9 mouse cellular contexts compared by ENCODE assay signal in genomic region chrX:142534780-142535179, GRCm38 (mm10).
A peak's percentile ranks its signal among the peaks of the same experiment; 100 is the strongest.
DNase-seq lines count a peak whose midpoint lies in the region; ATAC-seq and TF ChIP-seq lines count a peak whose summit lies in the region.
"Had no signal": no experiment of that assay in that cellular context is flagged by ENCODE, and none has a peak within 500 bp of the region (broad histone marks: within the 10 kb centered on the region; RNA-seq: fewer than 3 reads in every experiment).

No protein-coding gene starts in this region.

- intact Hi-C loops in heart, postnatal 14 days (cut with DNase I) = loop anchor here (2.0 to 10.0 kb wide), 2 partner anchors 160 to 340 kb away; partner anchors contain the start of gene Gucy2f

- H3K9ac ChIP-seq in heart, embryonic 12.5 days = no peak overlapping the region
- H3K9ac ChIP-seq in liver, embryonic 13.5 days = no peak overlapping the region
- H3K9ac ChIP-seq: limb, embryonic 15.5 days had no signal

- H3K27me3 ChIP-seq in heart, embryonic 12.5 days (replicated peaks) = no peaks in the 10 kb centered on the region
- no peaks in the 10 kb centered on the region for H3K27me3 ChIP-seq in thymus, adult 2 months (ENCODE audit: control insufficient read depth, insufficient read depth, low read length)
- H3K27me3 ChIP-seq in liver, embryonic 13.5 days = no peaks in the 10 kb centered on the region

- H3K4me3 ChIP-seq in heart, embryonic 12.5 days = no peak overlapping the region
- no peak overlapping the region for H3K4me3 ChIP-seq in thymus, adult 2 months (ENCODE audit: control insufficient read depth, insufficient read depth, low read length)
- no peak overlapping the region for H3K4me3 ChIP-seq in liver, embryonic 13.5 days (replicated peaks)
- H3K4me3 ChIP-seq: limb, embryonic 15.5 days had no signal

- ATAC-seq in heart, embryonic 12.5 days (ENCODE audit: insufficient number of reproducible peaks, low FRiP score) = no peak
- no peak for ATAC-seq in liver, embryonic 13.5 days (ENCODE audit: low read depth)

- H3K27ac ChIP-seq in heart, embryonic 12.5 days (ENCODE audit: poor library complexity, severe bottlenecking) = no peak overlapping the region
- no peak overlapping the region for H3K27ac ChIP-seq in thymus, adult 2 months (ENCODE audit: control insufficient read depth, insufficient read depth, low read length)
- H3K27ac ChIP-seq in liver, embryonic 13.5 days = no peak overlapping the region
- H3K27ac ChIP-seq: limb, embryonic 15.5 days had no signal

- TF ChIP-seq POLR2A in thymus, adult 2 months (IDR thresholded peaks at IDR 0.05; ENCODE audit: control insufficient read depth, extremely low read depth, insufficient read depth, low read length, poor library complexity) = no peak

- no peaks in the 10 kb centered on the region for H3K4me1 ChIP-seq in heart, embryonic 12.5 days (replicated peaks)
- H3K4me1 ChIP-seq in thymus, adult 2 months (replicated peaks; ENCODE audit: control insufficient read depth, insufficient read depth, low read length) = no peaks in the 10 kb centered on the region
- H3K4me1 ChIP-seq in liver, embryonic 13.5 days (replicated peaks) = peaks cover 9% of the 10 kb centered on the region; the same call in 1 of the 2 replicates
- H3K4me1 ChIP-seq: limb, embryonic 15.5 days had no signal

- peak; percentile 4 to 53 for DNase-seq in heart, postnatal 14 days
- peak; percentile 3 for DNase-seq in thymus, adult 2 months
- no peak for DNase-seq in thymus, adult 18-20 months
- DNase-seq in c-Kit-negative CD71-positive TER-119-positive erythroid progenitor cells, embryonic 14.5 days (ENCODE audit: low read depth, low spot score) = peak; percentile 9
- DNase-seq in liver, embryonic 13.5 days = peak; percentile 9
- peak; percentile 31 for DNase-seq in thymus, postnatal 4 days
- no peak for DNase-seq in adrenal gland, adult 8-10 months

- H3K9me3 ChIP-seq in heart, embryonic 12.5 days (replicated peaks) = no peaks in the 10 kb centered on the region
- no peaks in the 10 kb centered on the region for H3K9me3 ChIP-seq in liver, embryonic 13.5 days (replicated peaks)
- H3K9me3 ChIP-seq: limb, embryonic 15.5 days had no signal

- WGBS in heart, embryonic 12.5 days = 34% methylated on average over 8 of the region's 8 CpGs
- 33% methylated on average over 8 of the region's 8 CpGs for WGBS in thymus, adult 2 months
- 25% methylated on average over 8 of the region's 8 CpGs for WGBS in liver, embryonic 13.5 days (ENCODE audit: insufficient replicate concordance)

- no peak overlapping the region for H3K4me2 ChIP-seq in heart, embryonic 12.5 days
- H3K4me2 ChIP-seq in liver, embryonic 13.5 days = no peak overlapping the region
- H3K4me2 ChIP-seq: limb, embryonic 15.5 days had no signal

- no peaks in the 10 kb centered on the region for H3K36me3 ChIP-seq in heart, embryonic 12.5 days
- no peaks in the 10 kb centered on the region for H3K36me3 ChIP-seq in thymus, adult 2 months (ENCODE audit: control insufficient read depth, insufficient read depth, low read length)
- H3K36me3 ChIP-seq in liver, embryonic 13.5 days = no peaks in the 10 kb centered on the region
- H3K36me3 ChIP-seq: limb, embryonic 15.5 days had no signal

- TF ChIP-seq CTCF in thymus, adult 2 months (IDR thresholded peaks at IDR 0.05; ENCODE audit: borderline replicate concordance, control insufficient read depth, extremely low read depth, insufficient read depth, low read length, poor library complexity) = no peak

Comparison
In these comparisons a context has a peak if more than half of its experiments do, and no peak if none do; other contexts are left out.
1. DNase-seq: peak in heart, postnatal 14 days (2 of 2), thymus, adult 2 months (single experiment), c-Kit-negative CD71-positive TER-119-positive erythroid progenitor cells, embryonic 14.5 days (single experiment), liver, embryonic 13.5 days (single experiment) and thymus, postnatal 4 days (single experiment); none in thymus, adult 18-20 months (0 of 2) and adrenal gland, adult 8-10 months (single experiment).